ENCODE assay signal across 16 mouse cellular contexts in the genomic region with DNA sequence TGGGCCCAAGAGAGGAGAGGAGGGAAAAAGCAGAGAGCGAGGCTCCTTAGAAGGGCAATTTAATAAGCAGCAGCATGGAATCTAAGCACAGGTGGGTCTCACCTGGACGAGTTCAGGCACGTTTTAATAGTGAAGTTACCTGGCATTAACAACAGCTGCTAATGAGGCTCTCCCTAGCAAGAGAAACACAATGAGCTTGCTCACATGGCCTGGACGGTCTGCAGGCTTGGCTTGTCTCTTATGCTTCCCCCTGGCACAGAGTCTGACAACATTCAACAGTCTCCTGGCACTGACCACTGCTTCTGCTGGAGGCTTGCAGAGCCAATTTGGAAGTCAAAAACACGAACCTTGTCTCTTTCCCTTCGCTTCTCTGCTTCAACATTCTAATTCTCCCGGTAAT.
DNase-seq lines count a peak whose midpoint lies in the region; ATAC-seq and TF ChIP-seq lines count a peak whose summit lies in the region.
"Had no signal": no experiment of that assay in that cellular context is flagged by ENCODE, and none has a peak within 500 bp of the region (broad histone marks: within the 10 kb centered on the region; RNA-seq: fewer than 3 reads in every experiment).

No protein-coding gene starts in this region.

- peak; percentile 5 to 7 for DNase-seq in heart, postnatal 10 days
- DNase-seq in ovary, adult 18-20 months (ENCODE audit: low spot score) = peak; percentile 23
- no peak for DNase-seq in ovary, postnatal 10 days (ENCODE audit: low spot score)
- peak; percentile 80 for DNase-seq in cerebellum, adult 9-10 months
- no peak for DNase-seq in left cerebral cortex, postnatal 14 days (ENCODE audit: low spot score in 2 of 2)
- DNase-seq in stomach, postnatal 0 days (ENCODE audit: low spot score) = no peak
- DNase-seq: adrenal gland, postnatal 14 days; B cell, adult 2 months; kidney, adult 18-20 months; kidney, postnatal 36 days; liver, embryonic 13.5 days; right cerebral cortex, postnatal 4 days; thymus, adult 18-20 months had no signal

- no peak overlapping the region for H3K4me2 ChIP-seq in heart, embryonic 12.5 days
- no peak overlapping the region for H3K4me2 ChIP-seq in stomach, postnatal 0 days (replicated peaks; ENCODE audit: low read depth)
- H3K4me2 ChIP-seq: liver, embryonic 13.5 days; midbrain, embryonic 11.5 days had no signal

- intact Hi-C loops in heart, postnatal 10 days (cut with DNase I) = no loop called here
- intact Hi-C loops in left cerebral cortex, postnatal 14 days (cut with DNase I) = no loop called here

- WGBS in heart, embryonic 12.5 days = 68% methylated on average over 7 of the region's 7 CpGs
- 43% methylated on average over 7 of the region's 7 CpGs for WGBS in stomach, postnatal 0 days

- H3K4me3 ChIP-seq in heart, embryonic 12.5 days = no peak overlapping the region
- no peak overlapping the region for H3K4me3 ChIP-seq in stomach, postnatal 0 days (ENCODE audit: low read depth, low read length)
- H3K4me3 ChIP-seq: liver, embryonic 13.5 days had no signal

- no peak for TF ChIP-seq CTCF in stomach, postnatal 0 days (IDR thresholded peaks at IDR 0.05; ENCODE audit: low read depth)

- H3K27ac ChIP-seq in heart, embryonic 12.5 days (ENCODE audit: poor library complexity, severe bottlenecking) = no peak overlapping the region
- no peak overlapping the region for H3K27ac ChIP-seq in stomach, postnatal 0 days (replicated peaks)
- H3K27ac ChIP-seq: liver, embryonic 13.5 days had no signal

- ATAC-seq in heart, embryonic 12.5 days (ENCODE audit: insufficient number of reproducible peaks, low FRiP score) = no peak
- no peak for ATAC-seq in megakaryocyte progenitor cell, adult 5-6 weeks (replicated peaks; ENCODE audit: poor library complexity)
- no peak for ATAC-seq in stomach, postnatal 0 days (ENCODE audit: low FRiP score, low TSS enrichment)

- H3K36me3 ChIP-seq in heart, embryonic 12.5 days = no peaks in the 10 kb centered on the region
- no peaks in the 10 kb centered on the region for H3K36me3 ChIP-seq in stomach, postnatal 0 days (ENCODE audit: control insufficient read depth, insufficient read depth, low read length)
- H3K36me3 ChIP-seq: liver, embryonic 13.5 days had no signal

- no peak for TF ChIP-seq EP300 in stomach, postnatal 0 days (optimal IDR thresholded peaks at IDR 0.05)

- H3K9me3 ChIP-seq in heart, embryonic 12.5 days (replicated peaks) = no peaks in the 10 kb centered on the region
- H3K9me3 ChIP-seq in stomach, postnatal 0 days (ENCODE audit: control insufficient read depth, low read length) = no peaks in the 10 kb centered on the region
- H3K9me3 ChIP-seq: liver, embryonic 13.5 days had no signal

- no peaks in the 10 kb centered on the region for H3K27me3 ChIP-seq in heart, embryonic 12.5 days (replicated peaks)
- H3K27me3 ChIP-seq in stomach, postnatal 0 days (ENCODE audit: control insufficient read depth, insufficient read depth, low read length) = no peaks in the 10 kb centered on the region
- H3K27me3 ChIP-seq: liver, embryonic 13.5 days had no signal

- H3K4me1 ChIP-seq in heart, embryonic 12.5 days (replicated peaks) = no peaks in the 10 kb centered on the region
- H3K4me1 ChIP-seq in stomach, postnatal 0 days (replicated peaks; ENCODE audit: control insufficient read depth, insufficient read depth) = no peaks in the 10 kb centered on the region
- H3K4me1 ChIP-seq: liver, embryonic 13.5 days had no signal

- H3K9ac ChIP-seq in heart, embryonic 12.5 days = no peak overlapping the region
- H3K9ac ChIP-seq in stomach, postnatal 0 days (ENCODE audit: low read length) = no peak overlapping the region
- H3K9ac ChIP-seq: liver, embryonic 13.5 days had no signal

Comparison
In these comparisons a context has a peak if more than half of its experiments do, and no peak if none do; other contexts are left out.
1. DNase-seq: peak in heart, postnatal 10 days (2 of 2), ovary, adult 18-20 months (single experiment) and cerebellum, adult 9-10 months (single experiment); none in ovary, postnatal 10 days (single experiment), left cerebral cortex, postnatal 14 days (0 of 2) and stomach, postnatal 0 days (single experiment).